Mouse (Mus musculus): ENCODE data around the gene Slc25a25. TPM values are rescaled to one million over a fixed set of nuclear protein-coding genes. Genes with fewer than 3 reads are reported as not detected.

Slc25a25 gene
- polyA plus RNA-seq, 1 experiment from 2014 or later: 39.8 TPM

DNA sequence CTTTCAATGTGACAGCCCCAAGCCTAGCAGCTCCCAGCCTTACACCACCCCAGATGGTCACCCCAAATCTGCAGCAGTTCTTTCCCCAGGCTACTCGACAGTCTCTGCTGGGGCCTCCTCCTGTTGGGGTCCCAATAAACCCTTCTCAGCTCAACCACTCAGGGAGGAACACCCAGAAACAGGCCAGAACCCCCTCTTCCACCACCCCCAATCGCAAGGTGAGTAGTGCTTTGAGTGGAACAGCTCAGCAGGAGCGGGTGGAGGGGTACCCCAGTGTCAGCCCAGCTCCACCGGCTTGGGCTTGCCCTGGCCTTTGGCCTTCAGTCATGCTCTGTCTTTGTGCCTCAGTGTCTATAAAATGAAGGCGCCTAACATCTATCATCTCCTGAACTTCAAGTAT lies 83.9 kb downstream of the Slc25a25 start:
- H3K4me2 ChIP-seq (ENCODE audit: low read depth, low read length): no peak overlapping the region
- H3K4me3 ChIP-seq (ENCODE audit: low read depth, low read length): no peak overlapping the region
- no peak for ATAC-seq (ENCODE audit: low read depth)
- H3K9ac ChIP-seq (replicated peaks; ENCODE audit: low read depth, low read length): no peak overlapping the region
- H3K27ac ChIP-seq (ENCODE audit: low read depth, low read length): no peak overlapping the region
- WGBS: over 99% methylated on average over 5 of the region's 5 CpGs
- H3K27me3 ChIP-seq (ENCODE audit: control insufficient read depth, insufficient read depth, low read length): no peaks in the 10 kb centered on the region
- no peaks in the 10 kb centered on the region for H3K9me3 ChIP-seq (ENCODE audit: control insufficient read depth, low read length)
- H3K36me3 ChIP-seq (ENCODE audit: control insufficient read depth, insufficient read depth, low read length): peaks cover 39% of the 10 kb centered on the region; the same call in 1 of the 2 replicates
- H3K4me1 ChIP-seq (ENCODE audit: control insufficient read depth, insufficient read depth, low read length): peaks cover 11% of the 10 kb centered on the region

Other genes starting within 250 kb of the Slc25a25 start
- gene Pomt1, start 214.9 kb downstream of the Slc25a25 start, polyA plus RNA-seq (2014; fragmentation: Nextera tagmentation; extraction: Ambion mirVana): 28.2 and 30.4 TPM in 2 replicates
- 79.3 and 91.7 TPM in 2 replicates for gene Uck1, start 191.3 kb downstream of the Slc25a25 start, polyA plus RNA-seq (2014; fragmentation: Nextera tagmentation; extraction: Ambion mirVana)
- 25.4 and 31.7 TPM in 2 replicates for gene Golga2, start 164.1 kb downstream of the Slc25a25 start, polyA plus RNA-seq (2014; fragmentation: Nextera tagmentation; extraction: Ambion mirVana)
- gene Swi5, start 163.4 kb downstream of the Slc25a25 start, polyA plus RNA-seq (2014; fragmentation: Nextera tagmentation; extraction: Ambion mirVana): 140 and 288 TPM in 2 replicates
- gene Ciz1, start 99.1 kb downstream of the Slc25a25 start, polyA plus RNA-seq (2014; fragmentation: Nextera tagmentation; extraction: Ambion mirVana): 47.7 and 48.3 TPM in 2 replicates
- 102 and 146 TPM in 2 replicates for gene Dnm1, start 98.1 kb downstream of the Slc25a25 start, polyA plus RNA-seq (2014; fragmentation: Nextera tagmentation; extraction: Ambion mirVana)
- 157 and 198 TPM in 2 replicates for gene 1110008P14Rik, start 69.5 kb downstream of the Slc25a25 start, polyA plus RNA-seq (2014; fragmentation: Nextera tagmentation; extraction: Ambion mirVana)
- 0.35 and 0.40 TPM in 2 replicates for gene Lcn2, start 63.2 kb downstream of the Slc25a25 start, polyA plus RNA-seq (2014; fragmentation: Nextera tagmentation; extraction: Ambion mirVana)
- gene Ptges2, start 55.5 kb downstream of the Slc25a25 start, polyA plus RNA-seq (2014; fragmentation: Nextera tagmentation; extraction: Ambion mirVana): 58.1 and 65.9 TPM in 2 replicates
- 4.9 and 5.4 TPM in 2 replicates for gene Naif1, start 988 bp downstream of the Slc25a25 start, polyA plus RNA-seq (2014; fragmentation: Nextera tagmentation; extraction: Ambion mirVana)
- gene Fam102a, start 83.9 kb upstream of the Slc25a25 start, polyA plus RNA-seq (2014; fragmentation: Nextera tagmentation; extraction: Ambion mirVana): 6.7 and 7.3 TPM in 2 replicates
- gene Dpm2, start 119.4 kb upstream of the Slc25a25 start, polyA plus RNA-seq (2014; fragmentation: Nextera tagmentation; extraction: Ambion mirVana): 143 and 157 TPM in 2 replicates
- gene Pip5kl1, start 123.4 kb upstream of the Slc25a25 start, polyA plus RNA-seq (2014; fragmentation: Nextera tagmentation; extraction: Ambion mirVana): 12.4 and 17.1 TPM in 2 replicates
- gene 9430097D07Rik, start 124.2 kb upstream of the Slc25a25 start, polyA plus RNA-seq (2014; fragmentation: Nextera tagmentation; extraction: Ambion mirVana): 0.98 and 1.2 TPM in 2 replicates
- 30.4 and 35.1 TPM in 2 replicates for gene St6galnac4, start 135.7 kb upstream of the Slc25a25 start, polyA plus RNA-seq (2014; fragmentation: Nextera tagmentation; extraction: Ambion mirVana)
- 5.2 and 5.4 TPM in 2 replicates for gene St6galnac6, start 148.3 kb upstream of the Slc25a25 start, polyA plus RNA-seq (2014; fragmentation: Nextera tagmentation; extraction: Ambion mirVana)
- gene Ak1, start 170.3 kb upstream of the Slc25a25 start, polyA plus RNA-seq (2014; fragmentation: Nextera tagmentation; extraction: Ambion mirVana): 78.6 and 85.0 TPM in 2 replicates
- gene Eng, start 195.2 kb upstream of the Slc25a25 start, polyA plus RNA-seq (2014; fragmentation: Nextera tagmentation; extraction: Ambion mirVana): 13.0 and 22.9 TPM in 2 replicates

Measured in neural tube, embryonic 14.5 days (tissue).